ENCODE assay signal across 26 mouse cellular contexts in genomic region chr9:87025764-87026163, GRCm38 (mm10). TPM values are rescaled to one million over a fixed set of nuclear protein-coding genes. Genes with fewer than 3 reads are reported as not detected.
DNase-seq lines count a peak whose midpoint lies in the region.
"Had no signal": no experiment of that assay in that cellular context is flagged by ENCODE, and none has a peak within 500 bp of the region (broad histone marks: within the 10 kb centered on the region; RNA-seq: fewer than 3 reads in every experiment).

No protein-coding gene starts in this region.

- intact Hi-C loops in heart, postnatal 25 days (cut with DNase I) = loop anchor here (10.0 kb wide), 2 partner anchors 431 to 1519 kb away; partner anchors contain the start of gene Zfp949

- H3K9me3 ChIP-seq in megakaryocyte, embryonic 14.5 days = no peaks in the 10 kb centered on the region
- H3K9me3 ChIP-seq: embryonic facial prominence, embryonic 15.5 days; heart, embryonic 10.5 days; kidney, embryonic 15.5 days; lung, embryonic 15.5 days had no signal

- no peaks in the 10 kb centered on the region for H3K27me3 ChIP-seq in megakaryocyte, embryonic 14.5 days (replicated peaks)
- H3K27me3 ChIP-seq: embryonic facial prominence, embryonic 15.5 days; kidney, embryonic 15.5 days; lung, embryonic 15.5 days had no signal

- DNase-seq in thymus, postnatal 0 days (ENCODE audit: low spot score) = peak; percentile 5
- no peak for DNase-seq in thymus, postnatal 36 days
- DNase-seq in T-cell, adult 2 months (ENCODE audit: low spot score) = peak; percentile 41
- DNase-seq in heart, postnatal 25 days (ENCODE audit: low spot score) = no peak
- no peak for DNase-seq in right cerebral cortex, adult 18-20 months
- no peak for DNase-seq in Muller cell, postnatal 12 days (ENCODE audit: inconsistent ontology term)
- DNase-seq: adrenal gland, postnatal 10 days; cerebellum, adult 18-20 months; cerebellum, postnatal 14 days; kidney, postnatal 36 days; midbrain, embryonic 14.5 days; thymus, adult 18-20 months had no signal

- H3K4me3 ChIP-seq in megakaryocyte, embryonic 14.5 days (replicated peaks) = peak overlapping the region; percentile 70
- H3K4me3 ChIP-seq: embryonic facial prominence, embryonic 15.5 days; heart, embryonic 10.5 days; kidney, embryonic 15.5 days; left cerebral cortex, adult 2 months; lung, embryonic 15.5 days had no signal

- peaks cover 24% of the 10 kb centered on the region for H3K36me3 ChIP-seq in megakaryocyte, embryonic 14.5 days (replicated peaks; ENCODE audit: low read length)
- H3K36me3 ChIP-seq: embryonic facial prominence, embryonic 15.5 days; heart, embryonic 10.5 days; lung, embryonic 15.5 days had no signal

- H3K4me1 ChIP-seq in megakaryocyte, embryonic 14.5 days = peaks cover 33% of the 10 kb centered on the region

RNA-seq across cellular contexts. Expression of gene Cyb5r4, which starts 4.0 kb away (rescaled TPM):
- 63.4 and 65.5 TPM in 2 replicates for polyA plus RNA-seq in thymus, postnatal 0 days (2015; fragmentation: Nextera tagmentation; extraction: Ambion mirVana)
- polyA plus RNA-seq in megakaryocyte, embryonic 14.5 days (2012; ENCODE audit: insufficient read depth, low replicate concordance) = 3.1 and 8.3 TPM in 2 replicates
- total RNA-seq in heart, postnatal 25 days (2021) = 10 to 100 TPM; 25.6 to 28.7 TPM

RNA-seq across cellular contexts. Expression of gene Ripply2, which starts 10.4 kb away (rescaled TPM):
- polyA plus RNA-seq in thymus, postnatal 0 days (2015; fragmentation: Nextera tagmentation; extraction: Ambion mirVana) = 1.1 TPM in 1 of 2 replicates, not detected in the other
- polyA plus RNA-seq in megakaryocyte, embryonic 14.5 days (2012; ENCODE audit: insufficient read depth, low replicate concordance) = 0.84 TPM in 1 of 2 replicates, not detected in the other
- total RNA-seq in heart, postnatal 25 days (2021) = not detected
- total RNA-seq: gastrocnemius, adult 8-10 months; hematopoietic stem cell, adult 5-6 weeks; megakaryocyte-erythroid progenitor cell, adult 5-6 weeks had no signal
- polyA plus RNA-seq: C2C12; embryonic facial prominence, embryonic 15.5 days; gonadal fat pad, adult 2 months; intestine, postnatal 0 days; limb, embryonic 14.5 days; liver, embryonic 14.5 days; lung, embryonic 15.5 days had no signal

Comparison
In these comparisons a context has a peak if more than half of its experiments do, and no peak if none do; other contexts are left out.
1. DNase-seq: peak in thymus, postnatal 0 days (single experiment) and T-cell, adult 2 months (single experiment); none in thymus, postnatal 36 days (0 of 2), heart, postnatal 25 days (single experiment), right cerebral cortex, adult 18-20 months (single experiment) and Muller cell, postnatal 12 days (single experiment).